Mouse (Mus musculus) thymus, postnatal 0 days (tissue): ENCODE measurements around the gene Fzd7. TPM values are rescaled to one million over a fixed set of nuclear protein-coding genes. Genes with fewer than 3 reads are reported as not detected.

Experiments
- DNase-seq: peaks from one replicate; pipeline ENCODE4 v3.0.0-alpha.2; 2015; ENCODE audit warnings: low spot score
- polyA plus RNA-seq: library from polyadenylated mRNA; unstranded; fragments of >200 nt; fragmentation: Nextera tagmentation; extraction: Ambion mirVana; gene quantifications from 2 replicates; pipeline ENCODE4 v1.2.1, GENCODE M21; 2015

Gene Fzd7
- polyA plus RNA-seq, 1 experiment from 2014 or later = 2.3 TPM

DNA sequence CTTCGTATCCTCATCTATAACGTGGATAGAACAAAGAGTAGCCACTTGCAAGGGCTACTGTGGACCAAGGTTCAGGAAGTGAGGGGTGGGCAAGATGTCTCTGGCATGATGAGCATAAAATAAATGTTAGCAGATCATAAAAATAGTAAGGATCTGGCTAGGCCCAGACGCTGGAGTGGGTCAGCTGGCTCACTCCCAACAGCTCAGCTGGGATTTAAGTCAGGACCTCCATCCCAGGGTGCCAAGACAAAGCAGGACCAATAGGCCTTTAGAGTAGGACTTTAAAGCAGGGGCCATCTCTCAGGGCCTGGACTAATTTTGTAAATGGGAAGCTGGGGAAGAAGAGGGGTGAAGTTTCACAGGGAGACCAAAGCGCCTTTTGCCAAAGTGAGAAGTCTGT, 11.5 kb upstream of the Fzd7 start:
- no peak for DNase-seq

DNA sequence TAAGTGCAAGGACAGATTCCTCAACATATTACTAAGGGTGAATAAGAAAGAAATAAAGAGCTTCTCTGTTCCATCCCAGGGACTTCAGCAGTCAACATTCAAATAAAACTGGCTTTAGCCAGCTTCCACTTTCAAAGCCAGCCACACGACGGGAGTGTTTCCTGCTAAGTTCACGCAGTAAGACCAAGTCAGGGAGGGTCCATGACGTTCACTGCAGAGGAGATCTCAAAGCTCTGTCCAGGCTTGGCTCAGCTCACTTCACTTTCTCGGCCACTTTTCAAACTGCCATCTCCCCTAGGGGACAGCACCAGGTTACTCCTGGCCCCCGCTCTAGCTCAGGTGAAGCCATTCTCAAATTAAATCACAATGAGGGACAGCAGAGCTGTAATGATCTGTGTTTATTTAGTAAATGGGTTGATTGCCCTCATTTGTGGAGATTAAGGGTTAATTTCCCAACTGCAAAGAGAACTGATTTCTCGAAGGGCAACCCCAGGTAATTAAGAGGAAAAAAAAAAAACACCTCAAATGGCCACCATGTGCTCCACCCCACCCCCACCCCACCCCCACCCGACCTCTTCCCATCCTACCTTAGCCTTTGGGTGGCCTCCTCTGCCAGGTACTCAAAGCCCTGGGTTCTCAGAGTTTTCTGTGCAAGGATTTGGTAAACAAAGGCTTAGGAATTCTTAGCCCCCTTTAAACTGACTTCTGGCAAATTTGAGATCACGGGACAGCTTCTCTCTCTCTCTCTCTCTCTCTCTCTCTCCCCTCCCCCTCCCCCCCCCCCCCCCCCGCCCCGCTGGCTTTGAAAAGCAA, 9.7 kb upstream of the Fzd7 start:
- no peak for DNase-seq

DNA sequence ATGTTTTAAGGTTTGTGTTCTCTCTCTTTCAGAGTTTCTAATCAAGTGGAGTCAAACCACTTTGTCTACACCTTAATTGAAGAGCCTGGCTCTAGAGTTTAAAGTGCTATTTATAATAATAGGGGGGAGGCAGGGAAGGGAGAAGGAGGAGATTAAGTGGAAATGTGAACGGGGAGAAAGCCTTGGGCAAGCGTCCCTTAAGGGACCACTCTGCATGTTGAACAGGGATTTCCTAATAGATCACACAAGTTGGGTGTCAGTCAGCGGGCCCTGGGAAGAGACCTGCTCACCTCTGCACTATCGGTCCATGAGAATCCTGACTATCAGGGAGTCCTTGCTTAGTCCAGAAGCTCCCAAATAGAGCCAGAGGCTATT, 9.1 kb upstream of the Fzd7 start:
- DNase-seq = no peak

DNA sequence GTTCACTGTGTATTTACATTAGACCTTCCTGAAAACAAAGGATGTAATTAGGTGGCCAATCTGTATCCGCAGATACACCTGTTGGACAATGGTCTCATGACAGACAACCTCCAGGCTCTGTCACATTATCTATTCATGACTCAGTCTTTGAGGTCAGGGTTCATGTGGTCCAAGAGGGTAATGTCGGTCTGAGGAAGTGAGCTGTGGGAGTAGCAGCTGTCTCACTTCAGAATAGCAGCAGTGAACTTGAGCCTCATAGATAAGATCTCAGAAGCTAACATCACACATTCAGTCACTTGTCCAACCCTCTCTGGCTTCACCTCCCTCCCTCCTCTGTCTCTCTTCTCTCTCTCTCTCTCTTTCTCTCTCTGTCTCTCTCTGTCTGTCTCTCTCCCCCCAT, 6.6 kb upstream of the Fzd7 start:
- DNase-seq = no peak

DNA sequence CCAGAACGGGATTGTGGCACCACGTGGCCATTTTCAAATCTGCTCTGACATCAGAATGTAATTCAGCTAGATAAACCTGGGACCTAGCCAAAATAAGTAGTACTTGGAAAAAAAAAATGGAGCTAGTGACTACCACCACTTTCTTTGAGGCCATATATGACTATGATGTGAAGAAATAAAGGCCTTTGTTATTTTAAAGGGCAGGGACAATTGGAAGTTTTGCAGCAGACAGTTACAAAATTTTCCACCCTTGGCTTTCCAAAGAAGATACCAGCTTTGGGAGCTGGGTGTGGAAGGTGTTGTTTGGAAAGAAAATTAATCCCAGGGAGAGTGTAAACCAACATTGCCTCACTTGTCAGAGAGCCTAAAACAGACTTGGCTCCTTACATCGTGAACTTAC, 3.3 kb upstream of the Fzd7 start:
- no peak for DNase-seq

DNA sequence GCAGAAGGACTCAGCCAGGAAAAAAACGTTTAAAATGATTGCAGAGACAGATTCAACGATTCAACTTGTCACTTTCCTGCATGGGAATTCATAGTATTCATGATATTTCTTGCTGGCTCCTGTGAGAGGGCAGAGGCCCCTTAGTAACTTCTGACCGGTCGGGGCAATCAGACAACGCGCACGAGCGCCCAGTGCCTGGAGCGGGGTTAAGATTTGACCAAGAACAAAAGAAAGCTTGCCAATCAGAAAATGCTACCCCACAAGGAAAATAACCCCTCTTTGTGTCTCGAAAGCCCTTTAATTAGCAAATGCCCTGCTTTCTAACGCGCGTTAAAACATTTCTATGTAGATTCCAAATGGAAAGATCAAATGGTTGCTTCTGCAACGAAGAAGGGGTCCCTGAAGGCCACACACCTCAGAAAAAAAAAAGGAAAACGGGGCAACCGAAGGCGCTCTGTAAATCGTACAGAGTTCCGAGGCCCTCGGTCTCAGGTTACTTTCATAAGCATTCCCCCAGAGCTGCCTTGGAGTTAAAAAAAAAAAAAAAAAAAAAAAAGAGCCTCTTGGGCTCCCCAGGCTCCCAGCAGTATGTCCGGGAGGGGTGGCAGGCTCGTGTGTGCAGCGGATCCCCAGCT, 1.3 kb upstream of the Fzd7 start:
- peak; percentile 4 for DNase-seq

DNA sequence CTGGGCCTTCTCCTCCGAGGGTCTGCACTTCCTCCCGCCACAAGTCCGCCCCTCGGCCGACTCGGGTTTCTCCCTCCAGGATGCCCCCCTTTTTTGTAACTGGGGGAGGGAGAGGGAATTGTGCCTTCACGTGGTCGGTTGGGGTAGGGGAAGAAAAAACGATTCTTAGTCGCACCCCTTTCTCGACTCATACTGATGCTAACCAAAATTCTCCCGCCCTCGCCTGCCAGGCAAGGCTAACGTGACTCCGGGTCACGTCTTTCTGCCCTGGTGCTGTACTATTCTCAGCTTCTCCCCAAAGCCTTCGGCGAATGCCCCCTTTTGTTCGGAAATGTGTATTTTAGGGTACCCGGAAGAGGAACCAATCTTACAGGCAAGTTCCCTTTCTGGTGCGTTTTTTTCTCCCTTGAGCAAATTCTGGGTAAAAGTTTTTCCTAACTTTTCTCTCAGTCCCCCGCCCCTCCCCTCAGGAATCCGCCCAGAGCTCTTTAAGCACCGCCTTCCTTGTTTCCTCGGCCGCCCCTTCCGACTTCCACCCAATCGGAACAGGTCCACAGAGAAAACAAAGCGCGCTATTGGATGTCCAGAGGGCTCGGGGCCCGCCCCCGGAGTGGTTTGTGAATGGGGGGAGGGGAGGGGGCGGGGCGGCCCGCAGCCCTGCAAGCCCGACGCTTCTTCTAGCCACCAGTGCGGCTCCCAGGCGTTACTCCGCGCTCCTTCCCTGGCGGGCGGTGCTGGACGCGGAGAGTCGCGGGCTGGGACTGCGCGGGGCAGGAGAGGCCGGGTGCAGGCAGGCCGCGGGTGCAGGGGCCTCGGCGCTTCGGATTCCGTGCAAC, 550 bp upstream of the Fzd7 start:
- DNase-seq = peak; percentile 96

DNA sequence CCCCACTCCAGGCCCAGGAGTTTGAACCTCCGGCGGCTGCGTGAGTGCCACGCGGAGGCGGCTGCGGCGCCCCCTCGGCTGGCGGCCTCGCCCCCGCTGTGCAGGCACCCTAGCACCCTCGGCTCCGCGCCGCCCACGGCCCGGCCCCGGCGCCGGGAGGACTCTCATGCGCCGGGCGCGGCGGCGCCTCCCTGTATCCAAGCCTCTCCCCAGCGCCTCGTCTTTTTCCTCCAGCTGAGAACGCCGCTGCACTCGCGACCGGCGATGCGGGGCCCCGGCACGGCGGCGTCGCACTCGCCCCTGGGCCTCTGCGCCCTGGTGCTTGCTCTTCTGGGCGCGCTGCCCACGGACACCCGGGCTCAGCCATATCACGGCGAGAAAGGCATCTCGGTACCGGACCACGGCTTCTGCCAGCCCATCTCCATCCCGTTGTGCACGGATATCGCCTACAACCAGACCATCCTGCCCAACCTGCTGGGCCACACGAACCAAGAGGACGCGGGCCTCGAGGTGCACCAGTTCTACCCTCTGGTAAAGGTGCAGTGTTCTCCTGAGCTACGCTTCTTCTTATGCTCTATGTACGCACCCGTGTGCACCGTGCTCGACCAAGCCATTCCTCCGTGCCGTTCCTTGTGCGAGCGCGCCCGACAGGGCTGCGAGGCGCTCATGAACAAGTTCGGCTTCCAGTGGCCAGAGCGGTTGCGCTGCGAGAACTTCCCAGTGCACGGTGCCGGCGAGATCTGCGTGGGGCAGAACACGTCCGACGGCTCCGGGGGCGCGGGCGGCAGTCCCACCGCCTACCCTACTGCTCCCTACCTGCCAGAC, 684 bp downstream of the Fzd7 start:
- DNase-seq = peak; percentile 57

DNA sequence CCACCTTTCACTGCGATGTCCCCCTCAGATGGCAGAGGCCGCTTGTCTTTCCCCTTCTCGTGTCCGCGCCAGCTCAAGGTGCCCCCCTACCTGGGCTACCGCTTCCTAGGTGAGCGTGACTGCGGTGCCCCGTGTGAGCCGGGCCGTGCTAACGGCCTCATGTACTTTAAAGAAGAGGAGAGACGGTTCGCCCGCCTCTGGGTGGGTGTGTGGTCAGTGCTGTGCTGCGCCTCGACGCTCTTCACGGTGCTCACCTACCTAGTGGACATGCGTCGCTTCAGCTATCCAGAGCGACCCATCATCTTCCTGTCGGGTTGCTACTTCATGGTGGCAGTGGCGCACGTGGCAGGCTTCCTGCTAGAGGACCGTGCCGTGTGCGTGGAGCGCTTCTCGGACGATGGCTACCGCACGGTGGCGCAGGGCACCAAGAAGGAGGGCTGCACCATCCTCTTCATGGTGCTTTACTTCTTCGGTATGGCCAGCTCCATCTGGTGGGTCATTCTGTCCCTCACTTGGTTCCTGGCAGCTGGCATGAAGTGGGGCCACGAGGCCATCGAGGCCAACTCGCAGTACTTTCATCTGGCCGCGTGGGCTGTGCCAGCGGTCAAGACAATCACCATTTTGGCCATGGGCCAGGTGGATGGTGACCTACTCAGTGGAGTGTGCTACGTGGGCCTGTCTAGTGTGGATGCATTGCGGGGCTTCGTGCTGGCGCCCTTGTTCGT, 1.5 kb downstream of the Fzd7 start:
- DNase-seq = peak; percentile 40

DNA sequence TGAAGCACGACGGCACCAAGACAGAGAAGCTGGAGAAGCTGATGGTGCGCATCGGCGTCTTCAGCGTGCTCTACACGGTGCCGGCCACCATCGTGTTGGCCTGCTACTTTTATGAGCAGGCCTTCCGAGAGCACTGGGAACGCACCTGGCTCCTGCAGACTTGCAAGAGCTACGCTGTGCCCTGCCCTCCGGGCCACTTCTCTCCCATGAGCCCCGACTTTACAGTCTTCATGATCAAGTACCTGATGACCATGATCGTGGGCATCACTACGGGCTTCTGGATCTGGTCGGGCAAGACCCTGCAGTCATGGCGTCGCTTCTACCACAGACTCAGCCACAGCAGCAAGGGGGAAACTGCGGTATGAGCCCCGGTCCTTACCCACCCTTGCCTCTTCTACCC, 2.1 kb downstream of the Fzd7 start:
- DNase-seq = no peak

DNA sequence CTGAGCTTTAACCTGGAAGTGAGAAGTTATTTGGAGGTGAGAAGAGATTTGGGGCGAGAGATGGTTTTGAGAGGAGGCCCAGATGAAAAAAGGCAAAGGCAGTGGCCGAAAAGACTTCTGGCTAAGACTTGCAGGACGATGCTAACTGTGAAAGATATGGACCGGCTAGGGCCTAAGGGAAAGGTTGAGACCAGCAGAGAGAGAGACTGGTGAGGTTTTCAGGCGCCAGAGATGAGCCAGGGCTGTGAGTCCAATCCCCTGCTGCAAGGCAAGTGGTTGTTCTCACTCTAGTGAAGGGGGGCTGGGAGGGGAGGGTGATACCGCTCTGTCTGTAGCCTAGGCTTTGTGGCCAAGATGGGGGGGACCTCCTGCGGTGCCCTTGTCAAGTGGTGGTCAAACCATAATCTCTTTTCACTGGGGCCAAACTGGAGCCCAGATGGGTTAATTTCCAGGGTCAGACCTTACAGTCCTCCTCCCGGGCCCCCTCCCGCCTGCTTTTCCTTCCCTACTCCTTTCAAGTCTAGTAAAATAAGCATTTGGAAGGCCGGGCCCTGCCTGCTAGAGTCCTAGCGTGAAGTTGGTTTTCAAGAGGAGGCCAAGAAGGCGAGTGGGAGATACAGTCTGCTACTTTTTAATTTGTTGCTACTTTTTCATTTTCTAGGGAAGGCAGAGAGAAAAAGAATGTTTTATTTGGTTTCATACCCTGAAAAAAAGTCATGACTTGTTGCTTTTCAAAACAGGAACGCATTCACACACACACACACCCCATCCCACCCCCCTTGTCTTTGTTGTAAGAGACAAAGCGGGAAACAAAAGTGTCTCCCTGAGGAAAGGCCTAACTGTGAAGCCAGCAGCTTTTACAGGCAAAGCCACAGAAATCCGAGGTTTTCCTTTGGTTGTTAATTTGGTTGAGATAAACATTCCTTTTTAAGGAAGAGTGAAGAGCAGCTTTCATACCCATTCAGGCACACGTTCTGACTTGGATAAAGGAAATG, 2.9 kb downstream of the Fzd7 start:
- DNase-seq = no peak

DNA sequence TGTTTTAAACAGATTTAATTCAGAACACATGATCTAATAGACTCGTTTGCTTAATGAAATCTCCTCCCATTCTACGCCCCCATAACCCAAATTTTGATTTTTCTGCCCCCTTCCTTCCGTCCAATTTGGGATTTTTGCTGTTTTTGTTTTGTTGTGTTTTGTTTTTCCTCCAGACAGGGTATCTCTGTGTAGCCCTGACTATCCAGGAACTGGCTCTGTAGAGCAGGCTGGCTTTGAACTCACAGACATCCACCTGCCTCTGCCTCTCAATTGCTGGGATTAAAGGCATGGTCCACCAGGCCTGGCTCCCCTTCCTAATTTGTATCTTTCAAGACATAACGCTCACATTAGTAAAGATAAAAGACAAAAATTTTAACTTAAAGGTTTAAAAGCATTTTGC, 3.6 kb downstream of the Fzd7 start:
- no peak for DNase-seq

DNA sequence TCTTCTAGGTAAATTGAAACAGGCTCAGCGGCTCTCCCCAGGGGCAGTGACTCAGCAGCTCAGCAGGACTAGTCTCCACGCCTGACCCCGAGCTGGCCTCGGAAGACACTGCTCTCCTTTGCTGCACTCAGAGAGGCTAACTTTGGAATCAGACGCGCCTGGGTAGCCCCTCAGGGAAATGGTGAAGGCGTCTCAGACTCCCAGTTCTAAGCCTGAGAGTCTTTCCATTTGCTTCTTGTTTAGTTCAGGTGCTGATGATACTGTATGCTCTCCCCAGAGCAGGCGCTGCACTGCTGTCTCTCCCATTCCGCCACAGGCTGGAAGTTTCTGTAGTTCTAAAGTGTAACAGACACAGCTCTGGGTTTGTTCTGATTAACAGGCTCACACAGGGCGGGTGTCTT, 5.4 kb downstream of the Fzd7 start:
- no peak for DNase-seq

DNA sequence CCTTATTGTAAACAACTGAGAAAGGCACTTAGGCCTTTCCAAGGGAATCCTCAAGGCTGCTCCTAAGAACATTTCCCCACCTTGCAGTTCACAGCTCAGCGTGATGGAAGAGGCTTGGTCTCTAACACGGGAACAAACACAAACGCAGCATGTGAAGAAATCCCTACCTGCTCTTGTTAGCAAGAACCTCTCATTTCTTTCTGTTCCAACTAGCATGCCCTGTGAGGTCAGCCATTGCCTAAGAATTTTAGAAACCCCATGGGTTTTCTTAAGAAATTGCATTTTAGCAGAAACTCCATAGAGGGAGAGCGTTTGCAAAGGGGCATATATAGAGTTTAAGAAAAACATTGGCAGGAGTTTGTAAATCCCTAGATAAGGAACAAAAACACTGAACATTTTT, 6.3 kb downstream of the Fzd7 start:
- DNase-seq = no peak

DNA sequence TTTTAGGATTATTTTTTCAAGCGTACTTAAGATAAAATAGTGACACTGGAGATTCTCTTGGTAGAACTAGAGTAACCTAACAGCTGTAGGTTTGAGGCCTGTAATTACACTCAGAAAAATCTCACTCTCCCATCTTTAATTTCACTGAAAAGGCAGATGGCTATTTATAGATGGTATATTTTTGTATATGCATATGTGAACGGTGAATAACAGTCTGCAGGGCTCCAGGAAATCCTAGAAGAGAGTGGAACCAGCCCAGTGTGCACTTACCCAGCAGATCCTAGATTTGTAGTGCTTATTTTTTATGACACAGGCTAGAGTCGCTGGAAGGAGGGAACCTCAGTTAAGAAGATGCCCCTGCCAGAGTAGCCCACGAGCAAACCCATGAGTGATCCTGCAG, 6.8 kb downstream of the Fzd7 start:
- no peak for DNase-seq

DNA sequence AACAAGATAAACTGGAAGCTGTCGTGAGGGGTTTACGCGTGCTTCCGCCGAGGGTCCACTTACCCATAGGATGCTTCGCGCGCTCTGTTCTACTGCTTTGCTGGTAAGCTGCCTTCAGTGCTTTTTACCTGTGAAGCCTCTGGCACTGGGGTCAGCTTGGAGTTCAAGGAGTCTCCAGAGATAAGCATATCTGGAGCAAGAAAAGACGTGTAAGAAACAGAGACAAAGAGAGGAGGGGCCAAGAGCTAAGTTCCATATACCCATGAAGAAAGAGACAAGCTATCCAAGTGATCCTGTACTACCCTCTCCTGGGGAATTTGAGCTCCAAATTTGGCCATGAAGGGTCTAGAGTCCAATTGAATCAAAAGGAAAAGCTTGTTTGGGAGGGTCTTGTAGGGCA, 9.3 kb downstream of the Fzd7 start:
- DNase-seq = no peak

DNA sequence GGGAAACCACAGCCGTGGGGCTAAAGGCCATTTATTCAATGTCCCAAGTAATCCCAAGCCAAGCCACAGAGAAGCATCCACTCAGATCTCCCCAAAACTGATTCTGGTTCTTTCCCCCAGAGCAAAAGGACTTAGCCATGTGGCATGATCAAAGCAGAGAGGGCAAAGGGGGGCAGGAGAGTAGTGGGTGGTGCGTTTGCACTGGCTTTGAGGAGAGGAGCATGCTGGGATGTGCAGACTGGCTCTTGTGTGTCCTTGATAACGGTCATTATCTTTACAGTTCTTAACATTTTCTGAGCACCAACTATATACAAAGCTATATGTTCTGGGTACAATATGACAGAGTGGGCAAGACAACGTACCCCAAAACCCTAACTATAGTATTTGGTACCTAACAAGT, 10.2 kb downstream of the Fzd7 start:
- DNase-seq = no peak

DNA sequence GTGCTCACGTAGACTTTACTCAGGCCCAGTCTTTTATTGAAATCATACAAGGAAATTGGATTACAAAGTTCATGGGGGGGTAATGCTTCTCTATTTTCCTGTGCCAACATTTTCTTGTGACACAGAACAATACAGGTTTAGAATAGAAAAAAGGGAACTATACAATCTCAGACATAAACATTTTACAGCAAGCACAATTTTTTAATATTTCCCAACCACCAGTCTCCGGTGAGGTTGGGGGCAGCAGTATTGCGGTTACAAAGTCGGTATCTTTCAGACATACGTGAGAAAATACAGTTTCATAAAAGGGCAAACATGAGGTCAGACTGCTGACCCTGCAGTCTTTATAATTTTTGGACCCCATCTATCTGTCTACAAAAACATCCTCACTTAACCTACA, 13.7 kb downstream of the Fzd7 start:
- DNase-seq = no peak
